Mouse (Mus musculus) ES-E14 (cell line): ENCODE data around the gene Cct4. TPM values are rescaled to one million over a fixed set of nuclear protein-coding genes. Genes with fewer than 3 reads are reported as not detected.

Experiments
- DNase-seq: peaks from one replicate; pipeline ENCODE4 v3.0.0-alpha.2; 2013; ENCODE audit warnings: low read depth, low spot score
- H3K27ac ChIP-seq: 2 replicates; pipeline ENCODE4 v1.5.1; 2012; ENCODE audit warnings: low read depth, mild to moderate bottlenecking, low read length, moderate library complexity, mixed read lengths; ENCODE audit not compliant: poor library complexity, insufficient read depth, severe bottlenecking
- H3K36me3 ChIP-seq: 2 replicates; pipeline ENCODE4 v1.6.1; 2012; ENCODE audit warnings: mild to moderate bottlenecking, low read length, moderate library complexity, mixed read lengths; ENCODE audit not compliant: control insufficient read depth, poor library complexity, insufficient read depth, severe bottlenecking
- H3K4me1 ChIP-seq, 2 experiments: fragments of 150-350 bp in 1 of 2; sonication (generic) in 1 of 2; 2 replicates each; pipeline ENCODE4 v1.6.1; 2012; ENCODE audit warnings: low read length in 2 of 2, mild to moderate bottlenecking in 1 of 2, mixed read lengths in 1 of 2; ENCODE audit not compliant: control insufficient read depth in 2 of 2, insufficient read depth in 2 of 2, poor library complexity in 1 of 2
- H3K4me3 ChIP-seq, 2 experiments: fragments of 150-350 bp in 1 of 2; sonication (generic) in 1 of 2; 2 replicates each; pipeline ENCODE4 v1.5.1; 2012; ENCODE audit warnings: low read length in 2 of 2, low read depth in 1 of 2, mild to moderate bottlenecking in 1 of 2, mixed read lengths in 1 of 2; ENCODE audit not compliant: insufficient read depth in 1 of 2, poor library complexity in 1 of 2, severe bottlenecking in 1 of 2
- H3K9ac ChIP-seq: 2 replicates; pipeline ENCODE4 v1.6.1; 2012; ENCODE audit warnings: low read depth, mild to moderate bottlenecking, low read length, mixed read lengths; ENCODE audit not compliant: poor library complexity, insufficient read depth, severe bottlenecking
- H3K9me3 ChIP-seq: fragments of 150-350 bp; sonication (generic); 2 replicates; pipeline ENCODE4 v1.6.1; 2012; ENCODE audit warnings: low read depth, mild to moderate bottlenecking, low read length; ENCODE audit not compliant: control insufficient read depth, insufficient read depth
- CHD2 ChIP-seq: IDR thresholded peaks from 2 replicates; pipeline ENCODE4 v1.6.1; 2014; ENCODE audit warnings: mild to moderate bottlenecking, low read depth, low read length, inconsistent platforms
- HCFC1 ChIP-seq: IDR thresholded peaks from 2 replicates; pipeline ENCODE4 v1.6.1; 2012; ENCODE audit warnings: low read length, inconsistent platforms, borderline replicate concordance; ENCODE audit not compliant: insufficient read depth
- MAFK ChIP-seq: IDR thresholded peaks from 2 replicates; pipeline ENCODE4 v1.6.1; 2014; ENCODE audit warnings: mild to moderate bottlenecking, low read depth, low read length, inconsistent platforms; ENCODE audit not compliant: insufficient read depth
- ZC3H11A ChIP-seq: IDR thresholded peaks from 2 replicates; pipeline ENCODE4 v1.6.1; 2012; ENCODE audit warnings: low read depth, mild to moderate bottlenecking, inconsistent platforms, low read length, borderline replicate concordance
- ZNF384 ChIP-seq: IDR thresholded peaks from 2 replicates; pipeline ENCODE4 v1.6.1; 2012; ENCODE audit warnings: low read depth, low read length, inconsistent platforms
- in situ Hi-C, 2 experiments: fragments of 600-800 bp; cut with MboI; formaldehyde crosslinking; loops; one replicate each; pipeline ENCODE4 v1.15.1; 2025; ENCODE audit warnings: low sequenced_read_pairs in 2 of 2, inconsistent platforms in 1 of 2; ENCODE audit not compliant: unreplicated experiment in 2 of 2
- total RNA-seq: library from RNA; depleted of rRNA; stranded (reverse); fragments of 300-350 nt; gene quantifications from 2 replicates; pipeline ENCODE4 v1.2.3, GENCODE M21; 2012; rRNA removed

Gene Cct4
- total RNA-seq, result 329 and 382 TPM in 2 replicates

DNA sequence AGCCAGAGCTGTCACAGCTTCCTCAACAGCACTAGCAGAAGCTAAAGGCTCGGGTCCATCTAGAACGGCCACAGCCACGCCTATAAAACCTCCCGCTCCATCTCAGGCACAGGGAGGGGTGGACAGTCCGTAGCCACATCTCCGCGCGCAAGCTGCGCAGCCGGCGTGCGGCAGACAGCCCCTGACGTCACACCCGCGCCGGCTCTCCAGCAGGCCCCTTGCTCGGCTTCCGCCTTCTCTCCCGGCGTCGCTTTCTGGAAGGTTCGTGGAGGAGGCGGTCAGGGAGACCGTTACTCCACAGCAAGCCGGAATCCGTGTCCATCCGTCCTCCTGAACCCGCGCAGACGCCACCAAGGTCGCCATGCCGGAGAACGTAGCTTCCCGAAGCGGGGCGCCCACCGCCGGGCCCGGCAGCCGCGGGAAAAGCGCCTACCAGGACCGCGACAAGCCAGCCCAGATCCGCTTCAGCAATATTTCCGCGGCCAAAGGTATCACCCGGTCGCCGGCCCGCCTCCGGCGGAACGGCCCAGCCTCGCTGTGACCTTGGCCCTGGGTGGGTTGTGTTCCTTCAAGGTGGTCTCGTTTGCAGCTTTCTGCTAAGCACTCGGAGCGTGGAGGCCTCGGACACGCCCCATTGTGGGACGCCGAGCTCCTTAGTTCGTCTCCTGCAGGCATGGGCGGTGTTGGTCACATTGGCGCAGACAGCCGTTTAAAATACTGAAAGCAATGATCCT lies at the start of gene Cct4:
Cct4 (plus strand) TSS at position 127 of the 734 bp plus-strand sequence.
- peak within 1 kb of the TSS; percentile 87 for H3K9ac ChIP-seq
- in situ Hi-C loops, result no loop called here
- H3K9me3 ChIP-seq, result no peaks in the 10 kb centered on the region
- H3K4me3 ChIP-seq, result peak within 1 kb of the TSS; percentile 73 to 90
- no peak for DNase-seq
- TF ChIP-seq HCFC1 (peak; percentile 82), CHD2 (no peak)
- H3K4me1 ChIP-seq, result 0 out of 4 replicates have a peak, but pooled peaks cover 0 to 2% of the 10 kb centered on the region in 2 experiments
- peaks cover 20% of the 10 kb centered on the region for H3K36me3 ChIP-seq
- H3K27ac ChIP-seq, result peak within 1 kb of the TSS; percentile 89

DNA sequence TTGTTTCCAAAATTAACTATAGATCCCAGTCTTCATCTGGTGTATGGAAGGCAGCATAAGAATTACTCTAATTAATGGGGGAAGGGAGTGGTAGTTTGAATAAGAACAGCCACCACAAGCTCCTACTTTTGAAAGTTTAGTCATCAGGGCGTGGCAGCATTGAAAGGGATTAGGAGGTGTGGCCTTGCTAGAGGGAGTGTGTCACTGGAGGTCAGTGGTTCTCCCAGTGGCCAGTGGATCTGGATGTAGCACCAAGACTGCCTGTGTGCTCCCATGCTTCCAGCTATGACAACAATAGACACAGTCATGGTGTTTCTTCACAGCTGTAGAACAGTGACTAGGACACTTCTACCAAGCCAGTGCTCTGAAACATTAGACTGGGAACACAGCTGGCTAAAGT lies 41.2 kb upstream of the Cct4 start:
- no peak for TF ChIP-seq HCFC1
- no peak for TF ChIP-seq CHD2
- no peak for TF ChIP-seq ZNF384
- no peak for TF ChIP-seq MAFK
- TF ChIP-seq ZC3H11A, result no peak
- H3K4me1 ChIP-seq, result peaks cover 10 to 12% of the 10 kb centered on the region in 2 experiments; a peak in 2 of 4 replicates
- peaks cover 2% of the 10 kb centered on the region; the same call in 1 of the 2 replicates for H3K36me3 ChIP-seq
- H3K4me3 ChIP-seq, result no peak overlapping the region
- peak overlapping the region; percentile 24; the same call in 1 of the 2 replicates for H3K27ac ChIP-seq
- H3K9me3 ChIP-seq, result no peaks in the 10 kb centered on the region
- in situ Hi-C loops, result no loop called here
- no peak for DNase-seq
- no peak overlapping the region for H3K9ac ChIP-seq

GRCm38 (mm10) chr11:22950131-22950530 lies 40.2 kb upstream of the Cct4 start:
- peaks cover 10 to 12% of the 10 kb centered on the region in 2 experiments; a peak in 2 of 4 replicates for H3K4me1 ChIP-seq
- H3K9ac ChIP-seq, result no peak overlapping the region
- no peak overlapping the region for H3K4me3 ChIP-seq
- peaks cover 2% of the 10 kb centered on the region; the same call in 1 of the 2 replicates for H3K36me3 ChIP-seq
- no peak for TF ChIP-seq ZNF384
- no peak for DNase-seq
- in situ Hi-C loops, result no loop called here
- H3K27ac ChIP-seq, result no peak overlapping the region
- no peaks in the 10 kb centered on the region for H3K9me3 ChIP-seq

DNA sequence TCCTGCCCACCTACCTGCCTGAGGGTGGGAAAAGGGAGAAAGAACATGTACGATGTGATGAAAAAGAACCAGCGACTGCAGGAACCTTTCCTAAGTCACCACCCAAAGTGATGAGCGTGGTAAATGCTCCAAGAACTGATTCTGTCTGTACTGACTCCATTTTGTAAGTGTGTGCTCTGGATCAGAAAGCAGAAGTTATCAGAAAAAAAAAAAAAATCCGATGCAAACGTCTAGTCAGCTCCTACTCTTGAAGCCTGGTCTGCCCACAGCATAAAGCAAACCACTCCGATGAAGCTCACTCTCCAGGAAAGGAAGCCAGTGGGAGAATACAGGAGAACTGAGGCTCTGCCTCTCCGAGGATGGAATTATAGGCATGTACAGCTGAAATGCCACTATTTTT lies 37.7 kb upstream of the Cct4 start:
- Histone ChIP-seq H3K27ac (no peak overlapping the region), H3K9me3 (no peaks in the 10 kb centered on the region), H3K36me3 (peaks cover 3% of the 10 kb centered on the region; the same call in 1 of the 2 replicates), H3K4me3 (no peak overlapping the region), H3K9ac (no peak overlapping the region), H3K4me1 (peaks cover 6 to 12% of the 10 kb centered on the region in 2 experiments; a peak in 2 of 4 replicates)
- TF ChIP-seq HCFC1 (no peak), MAFK (no peak), CHD2 (no peak), ZNF384 (no peak), ZC3H11A (no peak)
- no peak for DNase-seq
- in situ Hi-C loops, result no loop called here

DNA sequence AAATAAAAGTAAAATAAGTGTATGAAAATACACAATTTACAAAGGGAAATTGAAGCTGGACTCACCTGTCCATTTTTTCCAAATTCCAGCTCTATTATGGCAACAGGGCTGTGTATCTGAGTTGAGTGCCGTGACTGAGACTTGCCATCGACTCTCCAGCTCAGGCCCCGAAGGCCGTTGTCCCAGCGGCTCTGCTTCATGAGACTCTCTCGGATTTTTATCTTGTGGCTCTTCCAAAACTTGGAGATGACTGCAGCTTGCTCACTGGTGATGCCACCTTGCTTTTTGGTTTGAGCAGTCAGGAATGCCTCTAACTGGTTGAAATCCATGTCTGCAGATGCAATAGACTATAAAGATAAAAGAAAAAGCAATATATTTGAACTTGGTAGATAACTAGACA lies 34.0 kb upstream of the Cct4 start:
- peaks cover 5% of the 10 kb centered on the region; the same call in 1 of the 2 replicates for H3K36me3 ChIP-seq
- H3K4me1 ChIP-seq, result peaks cover 0 to 4% of the 10 kb centered on the region in 2 experiments; a peak in 1 of 4 replicates
- H3K9me3 ChIP-seq, result no peaks in the 10 kb centered on the region
- H3K9ac ChIP-seq, result no peak overlapping the region
- H3K27ac ChIP-seq, result no peak overlapping the region
- no peak for TF ChIP-seq ZC3H11A
- no peak for TF ChIP-seq CHD2
- no peak for TF ChIP-seq MAFK
- TF ChIP-seq ZNF384, result no peak
- TF ChIP-seq HCFC1, result no peak
- DNase-seq, result no peak
- H3K4me3 ChIP-seq, result no peak overlapping the region
- in situ Hi-C loops, result loop anchor here in 1 of 2 experiments (5.0 kb wide), 1 partner anchor 319 kb away; no protein-coding TSS in a partner anchor
